Mouse (Mus musculus) intestine, postnatal 0 days (tissue): ENCODE data around the gene Cartpt. TPM values are rescaled to one million over a fixed set of nuclear protein-coding genes. Genes with fewer than 3 reads are reported as not detected.
"Not testable (repeated sequence)": the region's sequence is repeated elsewhere in the genome, so short reads cannot be mapped to it uniquely, and the experiment has no call there.

Experiments used
- ATAC-seq: fragments of 200-750 bp; cut with Nextera tagmentation; 2 replicates; pipeline ENCODE4 v1.8.0; 2017; ENCODE audit warnings: mild to moderate bottlenecking, moderate TSS enrichment, moderate library complexity
- H3K27ac ChIP-seq: fragments of 300-500 bp; sonication (generic); 2 replicates; pipeline ENCODE4 v1.5.1; 2014; ENCODE audit warnings: mild to moderate bottlenecking, low read depth, low read length, moderate library complexity
- H3K27me3 ChIP-seq: fragments of 300-500 bp; sonication (generic); replicated peaks from 2 replicates; pipeline ENCODE4 v1.6.1; 2014; ENCODE audit warnings: low read length, mixed read lengths; ENCODE audit not compliant: control insufficient read depth, insufficient read depth
- H3K36me3 ChIP-seq: fragments of 300-500 bp; sonication (generic); 2 replicates; pipeline ENCODE4 v1.6.1; 2014; ENCODE audit warnings: mild to moderate bottlenecking, moderate library complexity; ENCODE audit not compliant: control insufficient read depth, insufficient read depth
- H3K4me1 ChIP-seq: fragments of 300-500 bp; sonication (generic); replicated peaks from 2 replicates; pipeline ENCODE4 v1.6.1; 2014; ENCODE audit warnings: antibody characterized with exemption, low read length, mixed read lengths; ENCODE audit not compliant: control insufficient read depth, insufficient read depth
- H3K4me2 ChIP-seq: fragments of 300-500 bp; sonication (generic); replicated peaks from 2 replicates; pipeline ENCODE4 v1.6.1; 2014; ENCODE audit warnings: low read depth, mild to moderate bottlenecking, moderate library complexity
- H3K4me3 ChIP-seq: fragments of 300-500 bp; sonication (generic); 2 replicates; pipeline ENCODE4 v1.5.1; 2014; ENCODE audit warnings: low read depth, low read length
- H3K9ac ChIP-seq: fragments of 300-500 bp; sonication (generic); 2 replicates; pipeline ENCODE4 v1.6.1; 2014; ENCODE audit warnings: mild to moderate bottlenecking, low read depth, low read length
- H3K9me3 ChIP-seq: fragments of 300-500 bp; sonication (generic); 2 replicates; pipeline ENCODE4 v1.6.1; 2016; ENCODE audit warnings: mixed run types; ENCODE audit not compliant: control insufficient read depth
- CTCF ChIP-seq: sonication (generic); IDR thresholded peaks from 2 replicates; pipeline ENCODE4 v1.5.1; 2016; ENCODE audit warnings: low read depth, mild to moderate bottlenecking, control low read depth, antibody characterized with exemption, moderate library complexity
- WGBS: fragments of 180-500 bp; shearing (Covaris S2); extraction: QIAGEN DNeasy Blood & Tissue Kit; methylation state at CpG from one replicate; pipeline ENCODE4 v1.1.7; 2014; 5-methylcytosine and 5-hydroxymethylcytosine counted together
- polyA plus RNA-seq: library from polyadenylated mRNA; unstranded; fragments of >200 nt; fragmentation: Nextera tagmentation; extraction: Ambion mirVana; gene quantifications from 2 replicates; pipeline ENCODE4 v1.2.1, GENCODE M21; 2015

Cartpt gene
- polyA plus RNA-seq, 1 experiment from 2014 or later: 32.5 TPM

GRCm38 (mm10) chr13:99899670-99900556 is 978 bp downstream of the Cartpt start:
- Histone ChIP-seq H3K9me3 (no peaks in the 10 kb centered on the region), H3K4me1 (no peaks in the 10 kb centered on the region), H3K36me3 (no peaks in the 10 kb centered on the region), H3K27me3 (peaks cover 23% of the 10 kb centered on the region), H3K27ac (no peak overlapping the region), H3K4me3 (no peak overlapping the region), H3K9ac (no peak overlapping the region), H3K4me2 (no peak overlapping the region)
- TF ChIP-seq CTCF: no peak
- WGBS: 9% methylated on average over 38 of the region's 38 CpGs
- no peak for ATAC-seq

GRCm38 (mm10) chr13:99898816-99899215 is 2.1 kb downstream of the Cartpt start:
- no peak for ATAC-seq
- H3K36me3 ChIP-seq: no peaks in the 10 kb centered on the region
- H3K27ac ChIP-seq: no peak overlapping the region
- H3K4me3 ChIP-seq: no peak overlapping the region
- peaks cover 23% of the 10 kb centered on the region for H3K27me3 ChIP-seq
- no peak overlapping the region for H3K4me2 ChIP-seq
- H3K9ac ChIP-seq: no peak overlapping the region
- no peaks in the 10 kb centered on the region for H3K4me1 ChIP-seq
- WGBS: 28% methylated on average over 14 of the region's 14 CpGs
- no peak for TF ChIP-seq CTCF
- H3K9me3 ChIP-seq: no peaks in the 10 kb centered on the region

- no peak overlapping the region for H3K27ac ChIP-seq
- no peak overlapping the region for H3K4me3 ChIP-seq
- H3K9ac ChIP-seq: no peak overlapping the region
- H3K4me1 ChIP-seq: no peaks in the 10 kb centered on the region
- no peaks in the 10 kb centered on the region for H3K9me3 ChIP-seq
- no peak for TF ChIP-seq CTCF
- H3K4me2 ChIP-seq: no peak overlapping the region
- 68% methylated on average over 6 of the region's 6 CpGs for WGBS
- H3K27me3 ChIP-seq: no peaks in the 10 kb centered on the region
- H3K36me3 ChIP-seq: no peaks in the 10 kb centered on the region
- no peak for ATAC-seq
Observed at GRCm38 (mm10) chr13:99885636-99886035, 15.3 kb downstream of the Cartpt start.

- WGBS: 80% methylated on average over 8 of the region's 8 CpGs
- not testable (repeated sequence) for H3K27me3 ChIP-seq, H3K27ac ChIP-seq, H3K4me3 ChIP-seq, H3K4me1 ChIP-seq, H3K9me3 ChIP-seq, H3K36me3 ChIP-seq, H3K4me2 ChIP-seq, H3K9ac ChIP-seq, ATAC-seq
Observed at GRCm38 (mm10) chr13:99881774-99882173, 19.1 kb downstream of the Cartpt start.

GRCm38 (mm10) chr13:99879696-99880095 is 21.2 kb downstream of the Cartpt start:
- no peaks in the 10 kb centered on the region for H3K4me1 ChIP-seq
- H3K27ac ChIP-seq: no peak overlapping the region
- 37% methylated on average over 10 of the region's 10 CpGs for WGBS
- H3K4me3 ChIP-seq: no peak overlapping the region
- no peak overlapping the region for H3K9ac ChIP-seq
- no peaks in the 10 kb centered on the region for H3K27me3 ChIP-seq
- no peaks in the 10 kb centered on the region for H3K9me3 ChIP-seq
- no peaks in the 10 kb centered on the region for H3K36me3 ChIP-seq
- H3K4me2 ChIP-seq: no peak overlapping the region
- ATAC-seq: no peak
- no peak for TF ChIP-seq CTCF

- Histone ChIP-seq H3K4me3 (no peak overlapping the region), H3K9me3 (no peaks in the 10 kb centered on the region), H3K27me3 (no peaks in the 10 kb centered on the region), H3K9ac (no peak overlapping the region), H3K36me3 (no peaks in the 10 kb centered on the region), H3K4me2 (no peak overlapping the region), H3K27ac (no peak overlapping the region), H3K4me1 (no peaks in the 10 kb centered on the region)
- WGBS: 91% methylated on average over 1 of the region's 1 CpGs
- 0 out of 2 replicates have a peak, but pooled peaks have one; percentile 9 for TF ChIP-seq CTCF
- no peak for ATAC-seq
Observed at GRCm38 (mm10) chr13:99872059-99872458, 28.8 kb downstream of the Cartpt start.
